Mouse (Mus musculus) adrenal gland, postnatal 4 days (tissue): ENCODE results near the gene Bcr. TPM values are rescaled to one million over a fixed set of nuclear protein-coding genes. Genes with fewer than 3 reads are reported as not detected.

ENCODE experiments used
- DNase-seq, 2 experiments: peaks; one replicate each; pipeline ENCODE4 v3.0.0; 2021 to 2022; ENCODE audit warnings: low spot score in 2 of 2, mixed read lengths in 2 of 2
- total RNA-seq, 2 experiments: library from RNA; stranded (reverse); gene quantifications; 2 replicates each; pipeline ENCODE4 v1.2.3; 2021

Gene Bcr
- total RNA-seq, 2 experiments from 2014 or later, result 28.2 to 31.7 TPM

GRCm38 (mm10) chr10:75055672-75056071, 4.7 kb upstream of the Bcr start:
- no peak for DNase-seq

GRCm38 (mm10) chr10:75056255-75056654, 4.1 kb upstream of the Bcr start:
- no peak for DNase-seq

- DNase-seq, result no peak
These were observed 2.1 kb upstream of the Bcr start for GRCm38 (mm10) chr10:75058336-75058735.

GRCm38 (mm10) chr10:75058761-75059395, 1.5 kb upstream of the Bcr start:
- DNase-seq, result no peak

- DNase-seq, result peak in 1 of 2 experiments; percentile 44
These were observed 996 bp upstream of the Bcr start for GRCm38 (mm10) chr10:75059396-75059795.

GRCm38 (mm10) chr10:75060843-75061235, 447 bp downstream of the Bcr start:
- no peak for DNase-seq

GRCm38 (mm10) chr10:75061341-75062188, 1.2 kb downstream of the Bcr start:
- no peak for DNase-seq

- DNase-seq, result no peak
These were observed 1.8 kb downstream of the Bcr start for GRCm38 (mm10) chr10:75062189-75062561.

- DNase-seq, result no peak
These were observed 2.2 kb downstream of the Bcr start for GRCm38 (mm10) chr10:75062621-75063020.

GRCm38 (mm10) chr10:75063301-75063965, 3.0 kb downstream of the Bcr start:
- DNase-seq, result no peak

GRCm38 (mm10) chr10:75065691-75066090, 5.3 kb downstream of the Bcr start:
- DNase-seq, result no peak

- DNase-seq, result no peak
These were observed 7.1 kb downstream of the Bcr start for GRCm38 (mm10) chr10:75067446-75067845.

GRCm38 (mm10) chr10:75068086-75068485, 7.7 kb downstream of the Bcr start:
- DNase-seq, result no peak

GRCm38 (mm10) chr10:75068624-75069328, 8.4 kb downstream of the Bcr start:
- no peak for DNase-seq

- no peak for DNase-seq
These were observed 10.0 kb downstream of the Bcr start for GRCm38 (mm10) chr10:75070281-75070976.

- no peak for DNase-seq
These were observed 15.3 kb downstream of the Bcr start for GRCm38 (mm10) chr10:75075665-75076064.

GRCm38 (mm10) chr10:75078174-75079128, 18.1 kb downstream of the Bcr start:
- DNase-seq, result no peak

GRCm38 (mm10) chr10:75085330-75085729, 24.9 kb downstream of the Bcr start:
- no peak for DNase-seq

GRCm38 (mm10) chr10:75088471-75088870, 28.1 kb downstream of the Bcr start:
- no peak for DNase-seq
